Mouse (Mus musculus) heart, adult 2 months (tissue): ENCODE measurements around the gene Gm10118.

Experiments used
- CTCF ChIP-seq: fragments of 200-600 bp; IDR thresholded peaks from 2 replicates; pipeline ENCODE4 v1.8.1; 2022; ENCODE audit warnings: antibody characterized with exemption, mild to moderate bottlenecking, moderate library complexity
- EP300 ChIP-seq: fragments of 200-500 bp; IDR thresholded peaks from 2 replicates; pipeline ENCODE4 v1.6.1; 2011; ENCODE audit warnings: low read depth, low read length, control low read depth; ENCODE audit not compliant: insufficient read depth

DNA sequence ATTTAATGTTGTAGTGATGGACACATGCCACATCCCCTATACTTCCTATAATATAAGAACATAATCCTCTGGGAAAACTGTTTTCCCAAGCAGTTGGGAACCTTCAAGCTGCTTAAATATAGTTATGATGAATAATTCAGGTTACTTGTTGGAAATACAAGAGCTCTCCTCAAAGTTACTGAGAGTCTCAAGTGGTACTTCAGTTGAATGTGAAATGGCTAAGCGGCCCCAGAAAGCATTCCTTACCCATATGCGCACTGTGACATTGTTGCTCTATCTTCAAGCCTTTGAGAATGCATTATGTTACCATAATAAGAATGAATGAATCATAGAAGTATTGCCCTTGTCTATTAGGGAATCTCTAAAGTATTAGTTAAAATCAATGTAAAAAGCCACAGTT lies 45.1 kb upstream of the Gm10118 start:
- TF ChIP-seq EP300 (no peak), CTCF (no peak)
